Mouse (Mus musculus) CD8-positive naive resting alpha-beta T cell, adult 2 months (primary cell): ENCODE data around the gene Pcyt2.

Source experiments
- DNase-seq, 2 experiments: peaks; one replicate each; pipeline ENCODE4 v3.0.0; 2022; ENCODE audit warnings: low read depth in 2 of 2, low spot score in 2 of 2

Gene Pcyt2

GRCm38 (mm10) chr11:120565114-120565513 is 52.6 kb downstream of the Pcyt2 start:
- no peak for DNase-seq

- DNase-seq, result no peak
Observed at GRCm38 (mm10) chr11:120562949-120563348, 54.8 kb downstream of the Pcyt2 start.

- no peak for DNase-seq
Observed at GRCm38 (mm10) chr11:120560952-120561728, 56.6 kb downstream of the Pcyt2 start.
